Mouse (Mus musculus) neural tube, embryonic 11.5 days (tissue): ENCODE measurements around the gene Efna1. TPM values are rescaled to one million over a fixed set of nuclear protein-coding genes. Genes with fewer than 3 reads are reported as not detected.

Experiments used
- ATAC-seq: fragments of 200-750 bp; cut with Nextera tagmentation; 2 replicates; pipeline ENCODE4 v1.8.0; 2017; ENCODE audit warnings: moderate number of reproducible peaks, mild to moderate bottlenecking, moderate TSS enrichment, moderate library complexity; ENCODE audit not compliant: insufficient read depth, low FRiP score, low TSS enrichment
- DNase-seq: peaks from one replicate; pipeline ENCODE4 v3.0.0-alpha.2; 2015; ENCODE audit warnings: low spot score
- H3K27ac ChIP-seq: fragments of 300-500 bp; sonication (generic); 2 replicates; pipeline ENCODE4 v1.5.1; 2014; ENCODE audit warnings: low read depth, mild to moderate bottlenecking, low read length
- H3K27me3 ChIP-seq: fragments of 300-500 bp; sonication (generic); 2 replicates; pipeline ENCODE4 v1.6.1; 2014; ENCODE audit warnings: mild to moderate bottlenecking, low read length, mixed read lengths; ENCODE audit not compliant: control insufficient read depth, insufficient read depth
- H3K36me3 ChIP-seq: fragments of 300-500 bp; sonication (generic); 2 replicates; pipeline ENCODE4 v1.6.1; 2014; ENCODE audit warnings: mild to moderate bottlenecking, low read length, moderate library complexity, mixed read lengths; ENCODE audit not compliant: control insufficient read depth, insufficient read depth
- H3K4me1 ChIP-seq: fragments of 300-500 bp; sonication (generic); 2 replicates; pipeline ENCODE4 v1.6.1; 2014; ENCODE audit warnings: low read length, mixed read lengths; ENCODE audit not compliant: control insufficient read depth, insufficient read depth
- H3K4me2 ChIP-seq: fragments of 300-500 bp; sonication (generic); 2 replicates; pipeline ENCODE4 v1.6.1; 2014; ENCODE audit warnings: low read depth, mild to moderate bottlenecking, moderate library complexity
- H3K4me3 ChIP-seq: fragments of 300-500 bp; sonication (generic); 2 replicates; pipeline ENCODE4 v1.5.1; 2014; ENCODE audit warnings: low read depth, low read length
- H3K9ac ChIP-seq: fragments of 300-500 bp; sonication (generic); 2 replicates; pipeline ENCODE4 v1.6.1; 2014; ENCODE audit warnings: mild to moderate bottlenecking, low read length
- H3K9me3 ChIP-seq: fragments of 300-500 bp; sonication (generic); 2 replicates; pipeline ENCODE4 v1.6.1; 2016; ENCODE audit warnings: low read length; ENCODE audit not compliant: control insufficient read depth
- WGBS: fragments of 180-500 bp; shearing (Covaris S2); extraction: QIAGEN DNeasy Blood & Tissue Kit; methylation state at CpG from one replicate; pipeline ENCODE4 v1.1.7; 2014; 5-methylcytosine and 5-hydroxymethylcytosine counted together
- polyA plus RNA-seq: library from polyadenylated mRNA; unstranded; fragments of >200 nt; fragmentation: Nextera tagmentation; extraction: Ambion mirVana; gene quantifications from 2 replicates; pipeline ENCODE4 v1.2.1, GENCODE M21; 2014

Efna1 gene
- polyA plus RNA-seq, 1 experiment from 2014 or later = 13.7 TPM

- no peak for DNase-seq
- H3K4me3 ChIP-seq = peak overlapping the region; percentile 6; the same call in 1 of the 2 replicates
- no peaks in the 10 kb centered on the region for H3K9me3 ChIP-seq
- peak overlapping the region; percentile 19; the same call in 1 of the 2 replicates for H3K4me2 ChIP-seq
- WGBS = 44% methylated on average over 7 of the region's 7 CpGs
- H3K27ac ChIP-seq = no peak overlapping the region
- H3K4me1 ChIP-seq = peaks cover 14% of the 10 kb centered on the region
- no peaks in the 10 kb centered on the region for H3K36me3 ChIP-seq
- ATAC-seq = no peak
- peaks cover 27% of the 10 kb centered on the region for H3K27me3 ChIP-seq
- no peak overlapping the region for H3K9ac ChIP-seq
These were observed 2.8 kb downstream of the Efna1 start for GRCm38 (mm10) chr3:89278107-89278506.

DNA sequence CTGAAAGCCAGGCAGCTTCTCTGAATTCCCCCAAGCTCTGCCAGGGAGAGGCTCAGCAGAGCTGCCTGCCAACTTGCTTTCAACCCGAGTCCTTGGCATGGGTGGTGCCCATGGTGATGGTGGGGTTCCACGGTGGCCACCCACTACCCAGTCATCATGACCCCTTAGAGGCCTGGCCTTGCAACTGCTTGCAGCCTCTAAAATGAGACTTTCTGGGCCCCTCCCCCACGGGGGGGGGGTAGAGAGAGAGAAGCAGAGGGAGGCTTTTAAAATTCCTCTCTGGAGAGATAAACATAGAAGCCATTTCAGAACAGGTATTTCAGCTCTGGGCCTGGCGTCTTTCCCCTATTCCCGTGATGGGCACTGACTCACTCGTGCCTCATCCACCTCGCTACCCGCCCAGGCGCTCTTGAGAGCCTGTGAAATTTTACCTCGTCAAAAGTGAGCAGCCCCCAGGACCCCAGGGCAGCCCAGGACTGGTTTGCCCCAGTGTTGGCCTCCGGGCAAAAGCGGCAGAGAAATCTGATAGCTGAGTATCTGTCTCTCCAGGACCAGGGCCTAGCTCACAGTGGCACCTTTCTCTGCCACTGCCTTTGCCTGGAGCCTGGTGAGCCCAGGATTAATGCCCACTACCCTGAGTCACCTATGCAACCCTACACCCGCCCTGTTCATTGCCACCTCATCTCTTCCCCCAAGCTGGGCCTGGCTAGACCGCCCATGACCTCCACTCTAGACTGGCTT lies 3.5 kb downstream of the Efna1 start:
- DNase-seq (no peak), ATAC-seq (no peak)
- Histone ChIP-seq H3K9me3 (no peaks in the 10 kb centered on the region), H3K4me1 (peaks cover 14% of the 10 kb centered on the region), H3K4me3 (peak overlapping the region; percentile 6; the same call in 1 of the 2 replicates), H3K27ac (no peak overlapping the region), H3K27me3 (peaks cover 27% of the 10 kb centered on the region), H3K4me2 (peak overlapping the region; percentile 19; the same call in 1 of the 2 replicates), H3K9ac (no peak overlapping the region), H3K36me3 (no peaks in the 10 kb centered on the region)
- WGBS = 48% methylated on average over 14 of the region's 14 CpGs

- peaks cover 24% of the 10 kb centered on the region for H3K27me3 ChIP-seq
- ATAC-seq (no peak), DNase-seq (no peak)
- H3K36me3 ChIP-seq = no peaks in the 10 kb centered on the region
- H3K4me1 ChIP-seq = peaks cover 14% of the 10 kb centered on the region
- H3K9me3 ChIP-seq = no peaks in the 10 kb centered on the region
- H3K4me2 ChIP-seq = no peak overlapping the region
- WGBS = 92% methylated on average over 13 of the region's 13 CpGs
- no peak overlapping the region for H3K4me3 ChIP-seq
- H3K9ac ChIP-seq = no peak overlapping the region
- H3K27ac ChIP-seq = no peak overlapping the region
These were observed 4.9 kb downstream of the Efna1 start for GRCm38 (mm10) chr3:89276061-89276460.

DNA sequence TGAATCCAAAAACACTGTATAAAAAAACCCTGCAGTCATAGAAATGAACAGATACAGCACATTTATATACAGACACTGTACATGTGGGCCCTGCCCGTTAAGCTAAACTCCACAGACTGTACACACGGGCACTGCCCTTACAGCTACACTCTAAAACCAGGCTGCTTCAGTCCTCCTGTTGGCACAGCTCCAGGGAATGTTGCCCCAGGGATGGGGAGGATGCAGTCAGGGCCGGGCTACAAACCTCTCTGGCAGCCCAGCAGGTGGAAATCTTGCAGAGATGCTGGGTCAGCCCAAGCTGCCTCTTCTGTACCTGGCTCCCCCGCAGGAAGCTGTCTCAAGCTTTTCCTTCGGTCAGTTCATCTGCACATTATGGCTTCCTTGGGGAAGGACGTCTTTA lies 9.2 kb downstream of the Efna1 start:
- no peaks in the 10 kb centered on the region for H3K9me3 ChIP-seq
- no peak overlapping the region for H3K4me3 ChIP-seq
- no peaks in the 10 kb centered on the region; the same call in 1 of the 2 replicates for H3K36me3 ChIP-seq
- no peaks in the 10 kb centered on the region for H3K27me3 ChIP-seq
- peaks cover 8% of the 10 kb centered on the region for H3K4me1 ChIP-seq
- H3K27ac ChIP-seq = no peak overlapping the region
- ATAC-seq (no peak), DNase-seq (no peak)
- 80% methylated on average over 6 of the region's 6 CpGs for WGBS
- no peak overlapping the region for H3K4me2 ChIP-seq
- H3K9ac ChIP-seq = no peak overlapping the region

- ATAC-seq = no peak
- H3K9ac ChIP-seq = no peak overlapping the region; the same call in 1 of the 2 replicates
- H3K36me3 ChIP-seq = no peaks in the 10 kb centered on the region; the same call in 1 of the 2 replicates
- H3K4me1 ChIP-seq = peaks cover 8% of the 10 kb centered on the region
- peak overlapping the region; percentile 75 for H3K4me2 ChIP-seq
- no peak overlapping the region for H3K27ac ChIP-seq
- H3K27me3 ChIP-seq = no peaks in the 10 kb centered on the region
- no peak overlapping the region for H3K4me3 ChIP-seq
- no peaks in the 10 kb centered on the region for H3K9me3 ChIP-seq
- WGBS = 80% methylated on average over 6 of the region's 6 CpGs
- no peak for DNase-seq
These were observed 10.1 kb downstream of the Efna1 start for GRCm38 (mm10) chr3:89270891-89271290.

GRCm38 (mm10) chr3:89270051-89270755 lies 10.7 kb downstream of the Efna1 start, which contains the start of gene Slc50a1:
Slc50a1 (minus strand) TSS chr3:89270570.
- H3K9ac ChIP-seq = peak within 1 kb of the TSS; percentile 73
- peak within 1 kb of the TSS; percentile 75 for H3K4me2 ChIP-seq
- H3K36me3 ChIP-seq = no peaks in the 10 kb centered on the region; the same call in 1 of the 2 replicates
- no peak within 1 kb of the TSS for H3K27ac ChIP-seq
- 7% methylated on average over 39 of the region's 39 CpGs for WGBS
- no peaks in the 10 kb centered on the region for H3K9me3 ChIP-seq
- H3K27me3 ChIP-seq = no peaks in the 10 kb centered on the region
- peak; percentile 33; the same call in 1 of the 2 replicates for ATAC-seq
- peaks cover 8% of the 10 kb centered on the region for H3K4me1 ChIP-seq
- H3K4me3 ChIP-seq = peak within 1 kb of the TSS; percentile 44
- DNase-seq = peak; percentile 79

DNA sequence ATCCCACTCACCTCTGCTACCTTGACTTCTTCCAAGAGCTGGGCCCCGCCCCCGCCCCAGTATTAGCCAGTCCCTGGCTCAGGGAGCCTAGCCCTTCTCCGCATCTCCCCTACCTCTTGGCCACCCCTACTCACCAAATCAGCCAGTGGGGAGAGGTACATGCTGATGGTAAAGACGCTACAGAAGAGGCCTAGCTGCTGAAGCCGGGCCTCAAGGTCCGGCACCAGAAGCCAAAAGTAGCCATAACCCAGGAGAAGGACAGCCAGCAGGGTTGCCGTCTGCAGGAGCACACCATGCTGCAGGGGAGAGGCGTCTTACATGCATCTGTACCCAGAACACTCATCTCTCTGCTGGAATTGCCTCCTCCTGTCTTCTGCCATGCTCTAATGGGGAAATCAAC lies 12.0 kb downstream of the Efna1 start:
- H3K9ac ChIP-seq = no peak overlapping the region
- H3K4me1 ChIP-seq = peaks cover 8% of the 10 kb centered on the region
- H3K9me3 ChIP-seq = no peaks in the 10 kb centered on the region
- no peaks in the 10 kb centered on the region for H3K27me3 ChIP-seq
- DNase-seq (no peak), ATAC-seq (no peak)
- no peak overlapping the region for H3K4me3 ChIP-seq
- 0 out of 2 replicates have a peak overlapping the region, but pooled peaks have one; percentile 3 for H3K4me2 ChIP-seq
- H3K36me3 ChIP-seq = no peaks in the 10 kb centered on the region; the same call in 1 of the 2 replicates
- 54% methylated on average over 8 of the region's 8 CpGs for WGBS
- no peak overlapping the region for H3K27ac ChIP-seq

- WGBS = under 1% methylated on average over 20 of the region's 20 CpGs
- H3K36me3 ChIP-seq = no peaks in the 10 kb centered on the region; the same call in 1 of the 2 replicates
- peak; percentile 73 for ATAC-seq
- H3K4me2 ChIP-seq = peak overlapping the region; percentile 97
- H3K4me1 ChIP-seq = peaks cover 8% of the 10 kb centered on the region
- peak overlapping the region; percentile 81 for H3K4me3 ChIP-seq
- H3K9ac ChIP-seq = peak overlapping the region; percentile 84
- H3K9me3 ChIP-seq = no peaks in the 10 kb centered on the region
- DNase-seq = peak; percentile 82
- peak overlapping the region; percentile 44; the same call in 1 of the 2 replicates for H3K27ac ChIP-seq
- H3K27me3 ChIP-seq = no peaks in the 10 kb centered on the region
These were observed 14.5 kb downstream of the Efna1 start for GRCm38 (mm10) chr3:89266439-89266893.
